Mouse (Mus musculus): ENCODE data around the gene Olfm3.

DNA sequence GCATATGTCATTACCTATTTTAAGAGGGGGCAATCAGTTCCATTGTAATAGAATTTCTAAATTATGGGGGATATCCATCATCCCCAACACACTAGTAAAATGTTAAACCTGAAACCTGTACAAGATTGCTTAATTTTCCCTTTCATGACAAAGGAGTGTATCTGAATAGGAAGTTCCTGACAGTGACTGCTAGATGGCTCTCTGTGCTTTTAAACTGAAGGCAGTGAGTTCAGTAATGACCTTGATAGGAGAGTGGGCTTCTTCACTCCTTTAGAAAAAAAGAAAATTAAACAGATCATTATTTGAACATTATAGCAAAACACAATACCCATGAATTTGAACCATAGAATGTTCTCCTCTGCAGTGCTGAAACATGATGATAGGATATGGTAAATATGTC lies 3.7 kb downstream of the Olfm3 start:
- TF ChIP-seq CTCF (IDR thresholded peaks at IDR 0.05; ENCODE audit: low read depth, low read length) (no peak), POLR2A (IDR thresholded peaks at IDR 0.05; ENCODE audit: extremely low read depth, insufficient read depth, low read length) (no peak)
